Mouse (Mus musculus): ENCODE results near the gene Pvalb.

DNA sequence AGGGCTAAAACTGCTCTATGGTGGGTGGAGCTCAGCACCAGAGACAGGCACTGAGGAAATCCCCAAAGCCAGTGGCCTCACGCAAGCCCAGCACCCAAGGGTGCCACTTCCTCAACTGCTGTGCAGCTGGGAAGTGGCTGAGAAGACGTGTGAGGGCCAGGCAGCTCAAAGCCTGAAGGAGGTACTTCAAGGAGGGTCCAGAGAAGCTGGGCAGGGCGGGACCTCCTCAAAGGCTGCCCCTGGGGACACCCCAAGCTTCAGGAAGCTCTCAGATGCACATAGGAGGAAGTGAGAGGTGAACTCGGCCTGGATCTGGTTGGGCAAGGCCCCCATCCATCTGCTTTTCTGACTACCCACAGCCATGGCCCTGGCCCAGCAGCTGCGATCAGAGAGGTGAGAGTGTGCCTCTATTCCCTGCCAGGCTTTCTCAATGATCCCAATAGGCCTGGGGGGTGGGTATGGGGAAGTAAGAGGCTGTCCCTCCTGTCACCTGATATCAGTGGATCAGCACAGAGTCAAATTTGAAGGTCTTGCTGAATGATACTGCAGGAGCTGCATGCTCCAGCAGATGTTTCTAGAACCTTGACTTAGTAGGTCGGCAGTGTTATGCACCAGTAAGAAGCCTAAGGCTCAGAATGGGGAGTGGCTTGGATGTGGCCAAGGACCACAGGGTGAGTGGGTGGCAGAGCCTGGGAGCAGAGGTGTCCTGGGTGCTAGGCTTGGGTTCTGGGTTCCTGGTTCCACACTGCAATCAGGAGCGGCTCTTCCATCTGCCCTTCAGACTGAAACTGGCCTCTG lies 38.7 kb upstream of the Pvalb start, which contains the start of gene Ncf4:
- TF ChIP-seq CTCF (IDR thresholded peaks at IDR 0.05; ENCODE audit: borderline replicate concordance, extremely low read depth, insufficient read depth, insufficient read length) (no peak), POLR2A (IDR thresholded peaks at IDR 0.05; ENCODE audit: borderline replicate concordance, extremely low read depth, insufficient read depth, insufficient read length, poor library complexity, severe bottlenecking) (no peak)
